Mouse (Mus musculus) embryonic facial prominence, embryonic 15.5 days (tissue): Measurements from ENCODE around the gene Trove2. TPM values are rescaled to one million over a fixed set of nuclear protein-coding genes. Genes with fewer than 3 reads are reported as not detected.

ENCODE experiments used
- ATAC-seq: fragments of 200-750 bp; cut with Nextera tagmentation; 2 replicates; pipeline ENCODE4 v1.8.0; 2017; ENCODE audit warnings: low read depth, moderate TSS enrichment; ENCODE audit not compliant: insufficient number of reproducible peaks, low FRiP score, low TSS enrichment
- H3K27ac ChIP-seq: fragments of 300-500 bp; sonication (generic); replicated peaks from 2 replicates; pipeline ENCODE4 v1.5.1; 2015; ENCODE audit warnings: mild to moderate bottlenecking, inconsistent platforms
- H3K27me3 ChIP-seq: fragments of 300-500 bp; sonication (generic); 2 replicates; pipeline ENCODE4 v1.6.1; 2015; ENCODE audit warnings: inconsistent platforms
- H3K36me3 ChIP-seq: fragments of 300-500 bp; sonication (generic); 2 replicates; pipeline ENCODE4 v1.6.1; 2015; ENCODE audit warnings: mild to moderate bottlenecking, inconsistent platforms
- H3K4me1 ChIP-seq: fragments of 300-500 bp; sonication (generic); 2 replicates; pipeline ENCODE4 v1.6.1; 2015; ENCODE audit warnings: inconsistent platforms
- H3K4me2 ChIP-seq: fragments of 300-500 bp; sonication (generic); replicated peaks from 2 replicates; pipeline ENCODE4 v1.6.1; 2015; ENCODE audit warnings: mild to moderate bottlenecking, inconsistent platforms
- H3K4me3 ChIP-seq: fragments of 300-500 bp; sonication (generic); replicated peaks from 2 replicates; pipeline ENCODE4 v1.5.1; 2015; ENCODE audit warnings: mild to moderate bottlenecking, inconsistent platforms
- H3K9ac ChIP-seq: fragments of 300-500 bp; sonication (generic); 2 replicates; pipeline ENCODE4 v1.6.1; 2015; ENCODE audit warnings: inconsistent platforms
- H3K9me3 ChIP-seq: fragments of 300-500 bp; sonication (generic); replicated peaks from 2 replicates; pipeline ENCODE4 v1.6.1; 2016; ENCODE audit warnings: inconsistent platforms
- WGBS: fragments of 180-500 bp; shearing (Covaris S2); methylation state at CpG from one replicate; pipeline ENCODE4 v1.1.7; 2015; 5-methylcytosine and 5-hydroxymethylcytosine counted together
- polyA plus RNA-seq: library from polyadenylated mRNA; unstranded; fragments of >200 nt; fragmentation: Nextera tagmentation; extraction: Ambion mirVana; gene quantifications from 2 replicates; pipeline ENCODE4 v1.2.1, GENCODE M21; 2015

Gene Trove2
- polyA plus RNA-seq, 1 experiment from 2014 or later = 18.9 TPM

DNA sequence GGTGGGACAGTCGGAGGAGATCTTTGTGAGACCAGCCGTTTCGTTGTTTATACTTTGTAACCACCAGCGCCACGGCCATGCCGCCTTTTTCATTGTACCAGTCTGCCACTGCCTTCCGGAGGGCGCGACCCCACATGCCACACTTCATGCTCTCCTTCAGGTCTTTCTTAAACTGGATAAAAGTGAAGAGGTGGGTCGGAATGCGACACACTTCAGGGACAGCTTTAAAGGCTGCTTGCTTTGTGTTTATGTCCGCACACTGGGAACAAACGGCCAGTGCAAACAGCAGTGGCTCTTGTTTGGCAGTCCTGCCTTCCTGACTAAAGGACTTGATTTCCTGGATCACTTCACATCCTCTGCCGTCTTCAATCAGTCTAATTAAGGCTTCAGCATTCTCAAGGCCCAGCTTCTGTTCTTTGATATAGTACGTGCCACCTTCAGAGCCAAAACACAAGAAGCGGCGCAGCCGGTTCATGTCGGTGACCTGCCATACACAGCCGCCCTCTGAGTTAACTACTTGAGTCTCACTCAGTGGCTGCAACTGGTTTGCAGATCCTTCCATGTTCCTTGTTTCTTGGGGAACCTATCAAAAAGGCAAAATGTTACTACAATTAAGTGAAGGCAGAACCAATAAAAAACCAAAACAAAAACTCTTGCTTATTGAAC is 6.3 kb downstream of the Trove2 start:
- Histone ChIP-seq H3K9ac (no peak overlapping the region), H3K36me3 (peaks cover 23% of the 10 kb centered on the region), H3K4me2 (no peak overlapping the region), H3K4me3 (no peak overlapping the region), H3K27ac (no peak overlapping the region), H3K4me1 (no peaks in the 10 kb centered on the region), H3K9me3 (no peaks in the 10 kb centered on the region), H3K27me3 (no peaks in the 10 kb centered on the region)
- ATAC-seq = no peak; the same call in 1 of the 2 replicates
- 66% methylated on average over 20 of the region's 20 CpGs for WGBS

DNA sequence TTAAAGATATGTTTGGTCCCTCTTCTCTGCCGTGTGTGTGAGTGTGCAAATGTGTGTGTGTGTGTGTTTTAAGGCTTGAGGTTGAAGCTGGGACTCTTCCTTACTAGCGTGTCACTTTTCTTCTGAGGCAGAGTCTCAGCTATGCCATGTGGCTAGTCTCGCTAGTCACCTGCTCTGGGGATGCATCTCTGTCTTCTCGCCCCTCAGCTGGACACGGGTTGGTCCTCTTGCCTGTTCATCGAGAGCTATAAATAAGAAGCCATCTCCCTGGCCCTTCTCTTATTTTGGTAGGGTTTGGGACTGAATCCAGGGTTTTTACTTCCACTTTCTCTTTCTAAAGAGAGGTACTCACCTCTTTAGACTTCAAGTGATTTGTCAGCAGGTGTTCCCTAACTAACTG is 10.6 kb downstream of the Trove2 start:
- Histone ChIP-seq H3K36me3 (peaks cover 31% of the 10 kb centered on the region), H3K27me3 (no peaks in the 10 kb centered on the region), H3K4me2 (no peak overlapping the region), H3K4me1 (no peaks in the 10 kb centered on the region), H3K9me3 (no peaks in the 10 kb centered on the region), H3K9ac (no peak overlapping the region), H3K27ac (no peak overlapping the region), H3K4me3 (no peak overlapping the region)
- 90% methylated on average over 6 of the region's 6 CpGs for WGBS
- ATAC-seq = no peak

DNA sequence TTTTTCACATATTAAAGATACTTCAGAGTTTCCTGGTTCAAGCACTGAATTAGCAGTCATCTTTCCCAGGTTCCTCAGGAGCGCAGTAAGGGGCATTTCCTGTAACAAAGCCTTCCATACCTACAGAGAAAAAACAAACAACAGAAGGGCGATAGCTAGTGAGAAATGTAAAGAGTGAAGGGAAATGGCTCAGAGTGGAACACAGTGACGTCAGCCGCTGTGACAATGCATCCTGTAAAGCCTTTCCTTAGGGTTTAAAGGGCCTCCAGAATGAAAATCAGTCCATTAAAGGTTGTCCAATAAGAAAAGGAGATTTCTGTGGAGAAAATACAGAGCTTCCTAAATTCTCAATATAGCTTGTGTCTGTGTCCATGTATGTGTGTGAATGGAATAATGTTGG is 11.1 kb downstream of the Trove2 start:
- Histone ChIP-seq H3K9me3 (no peaks in the 10 kb centered on the region), H3K4me1 (no peaks in the 10 kb centered on the region), H3K9ac (no peak overlapping the region), H3K27ac (no peak overlapping the region), H3K4me3 (no peak overlapping the region), H3K36me3 (peaks cover 35% of the 10 kb centered on the region), H3K4me2 (no peak overlapping the region), H3K27me3 (no peaks in the 10 kb centered on the region)
- WGBS = 88% methylated on average over 4 of the region's 4 CpGs
- no peak for ATAC-seq

DNA sequence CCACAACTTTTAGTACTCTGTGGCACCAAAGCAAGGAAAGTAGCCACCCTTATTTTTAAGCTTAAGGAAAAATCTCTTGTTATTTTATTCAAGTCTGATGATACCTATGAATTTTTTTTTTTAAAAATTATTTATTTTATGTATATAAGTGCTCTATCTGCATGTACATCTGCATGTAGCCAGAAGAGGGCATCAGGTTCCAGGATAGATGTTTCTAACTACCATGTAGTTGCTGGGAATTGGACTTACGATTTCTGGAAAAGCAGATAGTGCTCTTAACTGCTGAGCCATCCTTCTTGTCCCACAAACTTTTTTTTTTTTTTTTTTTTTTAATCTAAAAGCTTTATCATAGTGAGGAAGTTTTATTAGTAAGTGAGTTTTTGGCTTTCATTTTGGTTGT is 12.4 kb downstream of the Trove2 start:
- no peak overlapping the region for H3K4me2 ChIP-seq
- no peaks in the 10 kb centered on the region for H3K9me3 ChIP-seq
- peaks cover 35% of the 10 kb centered on the region for H3K36me3 ChIP-seq
- ATAC-seq = no peak
- no peak overlapping the region for H3K4me3 ChIP-seq
- 55% methylated on average over 1 of the region's 1 CpGs for WGBS
- no peaks in the 10 kb centered on the region for H3K4me1 ChIP-seq
- H3K9ac ChIP-seq = no peak overlapping the region
- no peak overlapping the region for H3K27ac ChIP-seq
- no peaks in the 10 kb centered on the region for H3K27me3 ChIP-seq

DNA sequence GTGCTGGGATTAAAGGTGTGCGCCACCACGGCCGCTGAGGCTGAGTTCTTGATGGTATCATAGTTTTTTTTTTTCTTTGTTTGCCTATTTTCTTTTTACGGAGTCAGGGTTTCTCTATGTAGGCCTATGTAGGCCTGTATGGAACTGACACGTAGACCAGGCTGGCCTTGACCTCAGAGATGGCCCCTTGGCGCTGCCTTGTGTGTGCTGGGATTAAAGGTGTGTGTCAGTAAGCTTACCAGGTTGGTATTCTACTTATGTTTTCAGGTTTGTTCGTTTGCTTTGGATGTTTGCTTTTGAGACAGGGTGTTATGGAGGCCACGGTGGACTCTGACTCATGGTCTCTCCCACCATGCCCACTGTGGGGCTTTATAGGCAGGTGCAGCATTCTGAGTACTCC is 14.7 kb downstream of the Trove2 start:
- no peak overlapping the region for H3K4me2 ChIP-seq

DNA sequence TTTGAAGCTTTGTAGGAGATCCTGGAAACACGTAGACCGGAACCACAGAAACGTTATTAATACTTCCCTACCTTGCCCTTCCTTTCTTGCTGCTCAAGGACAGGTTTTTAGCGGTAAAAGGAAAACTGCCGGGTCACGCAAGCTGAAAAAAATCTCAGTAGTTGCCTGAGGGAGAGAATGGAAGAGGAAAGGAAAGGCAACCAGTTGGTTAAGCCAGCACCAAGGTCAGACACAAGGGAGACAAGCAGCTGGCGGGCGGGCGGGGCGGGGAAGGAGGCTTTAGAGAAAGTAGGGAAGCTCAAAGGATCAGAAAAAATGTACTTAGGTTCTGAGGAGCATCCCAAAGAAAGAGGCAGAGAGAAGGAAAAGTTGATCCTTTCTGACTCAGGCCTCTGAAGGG is 31.0 kb downstream of the Trove2 start:
- no peaks in the 10 kb centered on the region for H3K4me1 ChIP-seq
- H3K9me3 ChIP-seq = no peaks in the 10 kb centered on the region
- WGBS = 81% methylated on average over 10 of the region's 10 CpGs
- peaks cover 51% of the 10 kb centered on the region for H3K36me3 ChIP-seq
- no peak for ATAC-seq
- H3K27me3 ChIP-seq = no peaks in the 10 kb centered on the region
- no peak overlapping the region for H3K4me2 ChIP-seq
- H3K4me3 ChIP-seq = no peak overlapping the region
- no peak overlapping the region for H3K27ac ChIP-seq
- H3K9ac ChIP-seq = no peak overlapping the region

More for the DNA sequence above, 14.7 kb downstream of the Trove2 start:
- no peaks in the 10 kb centered on the region for H3K27me3 ChIP-seq
- WGBS = 91% methylated on average over 8 of the region's 8 CpGs
- no peak overlapping the region for H3K4me3 ChIP-seq
- H3K9me3 ChIP-seq = no peaks in the 10 kb centered on the region
- ATAC-seq = no peak
- H3K36me3 ChIP-seq = peaks cover 52% of the 10 kb centered on the region
- no peak overlapping the region for H3K27ac ChIP-seq
- no peak overlapping the region for H3K9ac ChIP-seq
- H3K4me1 ChIP-seq = no peaks in the 10 kb centered on the region

DNA sequence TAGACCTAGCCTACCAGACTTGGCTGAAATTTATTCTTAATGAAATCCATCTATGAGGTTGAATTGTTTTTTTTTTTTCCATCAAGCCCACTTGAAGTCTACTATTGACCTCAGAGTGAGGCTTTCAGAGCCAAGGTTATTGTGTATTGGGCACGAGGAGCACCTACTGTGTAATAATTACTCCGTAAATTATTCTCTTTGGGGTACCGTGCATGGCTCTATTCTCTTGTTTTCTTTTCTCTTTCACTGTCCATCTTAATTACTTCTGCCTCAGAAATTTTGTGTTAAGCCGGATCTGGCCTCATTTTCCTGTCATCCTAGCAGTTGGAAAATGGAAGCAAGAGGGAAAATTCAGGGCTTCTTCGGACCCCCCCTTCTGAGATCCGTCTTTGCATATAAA is 34.7 kb downstream of the Trove2 start:
- H3K4me2 ChIP-seq = no peak overlapping the region
- no peaks in the 10 kb centered on the region for H3K9me3 ChIP-seq
- no peak overlapping the region for H3K4me3 ChIP-seq
- H3K9ac ChIP-seq = no peak overlapping the region
- 78% methylated on average over 6 of the region's 6 CpGs for WGBS
- H3K4me1 ChIP-seq = peaks cover 11% of the 10 kb centered on the region; the same call in 1 of the 2 replicates
- peaks cover 44% of the 10 kb centered on the region for H3K36me3 ChIP-seq
- no peak for ATAC-seq
- no peak overlapping the region for H3K27ac ChIP-seq
- no peaks in the 10 kb centered on the region for H3K27me3 ChIP-seq

DNA sequence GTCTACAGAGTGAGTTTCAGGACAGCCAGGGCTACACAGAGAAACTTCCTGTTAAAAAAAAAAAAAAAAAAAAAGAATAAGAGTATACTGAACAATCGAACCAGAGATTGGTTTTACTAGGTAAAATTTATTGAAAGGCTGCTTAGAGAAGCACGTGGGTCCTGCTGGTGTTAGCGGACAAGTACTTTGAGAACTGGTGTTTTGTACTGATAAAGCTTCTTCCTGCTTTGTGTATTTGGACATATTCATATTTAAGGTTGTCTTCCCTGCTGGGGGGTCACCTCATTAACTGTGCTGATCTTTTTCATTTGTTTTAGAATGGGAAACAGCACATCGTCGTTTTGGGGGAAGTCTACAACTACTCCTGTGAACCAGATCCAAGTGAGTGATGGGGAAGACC is 35.5 kb downstream of the Trove2 start:
- no peak overlapping the region for H3K4me2 ChIP-seq
- peaks cover 38% of the 10 kb centered on the region for H3K36me3 ChIP-seq
- no peak overlapping the region for H3K9ac ChIP-seq
- H3K9me3 ChIP-seq = no peaks in the 10 kb centered on the region
- WGBS = 89% methylated on average over 5 of the region's 5 CpGs
- ATAC-seq = no peak
- no peaks in the 10 kb centered on the region for H3K27me3 ChIP-seq
- H3K27ac ChIP-seq = no peak overlapping the region
- peaks cover 11% of the 10 kb centered on the region; the same call in 1 of the 2 replicates for H3K4me1 ChIP-seq
- H3K4me3 ChIP-seq = no peak overlapping the region

DNA sequence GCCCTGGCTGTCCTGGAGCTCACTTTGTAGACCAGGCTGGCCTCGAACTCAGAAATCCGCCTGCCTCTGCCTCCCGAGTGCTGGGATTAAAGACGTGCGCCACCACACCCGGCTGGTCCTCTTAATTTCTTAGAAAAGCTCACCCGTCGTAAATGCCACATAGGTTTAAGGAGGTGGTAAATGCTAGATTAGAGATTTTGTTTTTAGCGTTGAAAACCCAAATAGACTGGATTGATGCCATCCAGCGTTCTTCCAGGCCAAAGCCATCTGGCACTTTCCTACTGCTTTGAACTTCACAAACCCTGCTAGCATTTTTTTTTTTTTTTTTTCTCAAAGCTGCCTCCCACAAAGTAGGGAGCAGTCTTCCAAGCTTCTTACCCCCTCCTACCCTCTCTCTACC is 36.3 kb downstream of the Trove2 start:
- H3K4me3 ChIP-seq = no peak overlapping the region
- peaks cover 31% of the 10 kb centered on the region for H3K36me3 ChIP-seq
- H3K27me3 ChIP-seq = no peaks in the 10 kb centered on the region
- H3K4me2 ChIP-seq = 0 out of 2 replicates have a peak overlapping the region, but pooled peaks have one; percentile 72
- 86% methylated on average over 10 of the region's 10 CpGs for WGBS
- H3K4me1 ChIP-seq = peaks cover 11% of the 10 kb centered on the region; the same call in 1 of the 2 replicates
- no peaks in the 10 kb centered on the region for H3K9me3 ChIP-seq
- H3K27ac ChIP-seq = no peak overlapping the region
- H3K9ac ChIP-seq = no peak overlapping the region
- no peak for ATAC-seq

DNA sequence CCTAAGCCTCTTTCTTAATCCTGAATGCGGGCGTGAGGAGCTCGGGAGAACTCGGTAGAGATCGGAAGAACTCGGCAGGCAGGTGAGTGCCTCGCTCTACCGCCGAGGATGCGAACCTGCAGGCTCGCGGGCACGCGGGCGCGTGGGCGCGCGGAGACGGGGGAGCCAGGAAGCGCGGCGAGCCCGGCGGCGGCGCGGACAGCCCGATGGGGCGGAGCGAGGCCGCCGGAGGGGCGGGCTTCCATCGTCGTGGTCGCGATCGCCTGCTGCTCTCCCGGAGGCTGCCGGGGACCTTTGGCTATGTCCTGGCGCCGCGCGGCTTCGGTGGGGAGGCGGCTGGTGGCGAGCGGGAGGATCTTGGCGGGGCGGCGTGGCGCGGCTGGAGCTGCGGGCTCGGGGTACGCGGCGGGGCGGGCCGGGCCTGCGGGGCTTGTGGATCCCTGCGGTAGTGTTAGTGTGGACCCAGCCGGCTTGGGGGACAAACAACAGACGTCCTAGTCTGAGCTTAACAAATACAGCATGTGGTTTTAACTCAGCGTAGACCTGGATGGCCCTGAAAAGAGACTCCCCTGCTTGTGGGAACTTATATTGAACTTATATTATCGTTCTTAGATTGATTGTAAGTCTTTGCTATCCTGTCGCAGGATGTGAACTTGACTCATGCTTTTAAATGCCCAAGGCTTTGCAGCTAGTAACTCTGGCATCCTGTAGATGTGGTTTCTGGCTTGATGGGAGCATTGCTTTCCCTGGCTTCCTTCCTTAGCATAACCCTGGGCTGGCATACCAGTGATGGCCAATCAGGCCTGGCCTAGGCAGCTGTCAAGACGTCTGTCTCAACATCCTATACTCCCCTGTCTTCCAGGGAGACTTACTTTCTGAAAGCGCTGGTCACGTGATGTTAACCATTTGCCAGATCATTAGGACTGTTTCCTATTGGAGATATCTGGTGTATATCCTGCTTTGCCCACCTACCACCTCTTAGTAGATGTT is 37.2 kb downstream of the Trove2 start:
- H3K9ac ChIP-seq = peak overlapping the region; percentile 82
- peaks cover 24% of the 10 kb centered on the region for H3K36me3 ChIP-seq
- 1% methylated on average over 65 of the region's 71 CpGs for WGBS
- peak; percentile 92 for ATAC-seq
- H3K9me3 ChIP-seq = no peaks in the 10 kb centered on the region
- peaks cover 11% of the 10 kb centered on the region; the same call in 1 of the 2 replicates for H3K4me1 ChIP-seq
- peak overlapping the region; percentile 85 for H3K27ac ChIP-seq
- no peaks in the 10 kb centered on the region for H3K27me3 ChIP-seq
- H3K4me3 ChIP-seq = peak overlapping the region; percentile 86
- H3K4me2 ChIP-seq = peak overlapping the region; percentile 72

DNA sequence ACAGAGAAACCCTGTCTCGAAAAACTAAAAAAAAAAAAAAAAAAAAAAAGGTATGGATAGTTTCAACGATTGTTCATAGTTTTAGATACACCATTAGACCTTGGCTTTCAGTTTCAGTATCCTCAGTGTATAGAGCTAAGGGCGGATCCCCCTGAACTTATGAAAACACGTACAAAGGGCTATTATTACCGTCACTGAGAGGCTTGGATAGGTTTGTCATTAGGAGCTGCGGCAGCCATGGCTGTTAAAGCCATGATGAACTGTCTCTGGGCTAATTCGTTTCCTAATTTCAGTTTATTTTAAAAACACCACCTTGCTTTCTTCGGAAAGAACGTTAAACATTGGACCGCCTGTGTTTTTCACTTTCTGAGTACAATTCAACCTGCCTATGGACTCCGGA is 38.1 kb downstream of the Trove2 start:
- Histone ChIP-seq H3K9ac (peak overlapping the region; percentile 82), H3K36me3 (peaks cover 21% of the 10 kb centered on the region), H3K27ac (no peak overlapping the region), H3K27me3 (no peaks in the 10 kb centered on the region), H3K9me3 (no peaks in the 10 kb centered on the region), H3K4me1 (peaks cover 11% of the 10 kb centered on the region; the same call in 1 of the 2 replicates), H3K4me3 (peak overlapping the region; percentile 86), H3K4me2 (peak overlapping the region; percentile 72)
- 25% methylated on average over 11 of the region's 11 CpGs for WGBS
- ATAC-seq = no peak
